Mouse (Mus musculus) lung, embryonic 15.5 days (tissue): Measurements from ENCODE around the gene Zbp1. TPM values are rescaled to one million over a fixed set of nuclear protein-coding genes. Genes with fewer than 3 reads are reported as not detected.

ENCODE experiments used
- ATAC-seq: fragments of 200-750 bp; cut with Nextera tagmentation; 2 replicates; pipeline ENCODE4 v1.8.0; 2017; ENCODE audit warnings: moderate number of reproducible peaks, borderline replicate concordance; ENCODE audit not compliant: low FRiP score, low TSS enrichment; ENCODE audit errors: extremely low read depth
- H3K27ac ChIP-seq: fragments of 300-500 bp; sonication (generic); 2 replicates; pipeline ENCODE4 v1.5.1; 2015; ENCODE audit warnings: moderate library complexity, mild to moderate bottlenecking, inconsistent platforms
- H3K27me3 ChIP-seq: fragments of 300-500 bp; sonication (generic); 2 replicates; pipeline ENCODE4 v1.6.1; 2015; ENCODE audit warnings: inconsistent platforms
- H3K36me3 ChIP-seq: fragments of 300-500 bp; sonication (generic); 2 replicates; pipeline ENCODE4 v1.6.1; 2015; ENCODE audit warnings: inconsistent platforms
- H3K4me1 ChIP-seq: fragments of 300-500 bp; sonication (generic); 2 replicates; pipeline ENCODE4 v1.6.1; 2015; ENCODE audit warnings: inconsistent platforms
- H3K4me2 ChIP-seq: fragments of 300-500 bp; sonication (generic); 2 replicates; pipeline ENCODE4 v1.6.1; 2015; ENCODE audit warnings: inconsistent platforms, mild to moderate bottlenecking, moderate library complexity
- H3K4me3 ChIP-seq: fragments of 300-500 bp; sonication (generic); 2 replicates; pipeline ENCODE4 v1.5.1; 2015; ENCODE audit warnings: mild to moderate bottlenecking, inconsistent platforms
- H3K9ac ChIP-seq: fragments of 300-500 bp; sonication (generic); 2 replicates; pipeline ENCODE4 v1.6.1; 2015; ENCODE audit warnings: inconsistent platforms
- H3K9me3 ChIP-seq: fragments of 300-500 bp; sonication (generic); 2 replicates; pipeline ENCODE4 v1.6.1; 2016; ENCODE audit warnings: inconsistent platforms
- WGBS: fragments of 180-500 bp; shearing (Covaris S2); methylation state at CpG from one replicate; pipeline ENCODE4 v1.1.7; 2015; 5-methylcytosine and 5-hydroxymethylcytosine counted together
- polyA plus RNA-seq: library from polyadenylated mRNA; unstranded; fragments of >200 nt; fragmentation: Nextera tagmentation; extraction: Ambion mirVana; gene quantifications from 2 replicates; pipeline ENCODE4 v1.2.1, GENCODE M21; 2015

The Zbp1 gene
- polyA plus RNA-seq: 0.43 and 0.95 TPM in 2 replicates

DNA sequence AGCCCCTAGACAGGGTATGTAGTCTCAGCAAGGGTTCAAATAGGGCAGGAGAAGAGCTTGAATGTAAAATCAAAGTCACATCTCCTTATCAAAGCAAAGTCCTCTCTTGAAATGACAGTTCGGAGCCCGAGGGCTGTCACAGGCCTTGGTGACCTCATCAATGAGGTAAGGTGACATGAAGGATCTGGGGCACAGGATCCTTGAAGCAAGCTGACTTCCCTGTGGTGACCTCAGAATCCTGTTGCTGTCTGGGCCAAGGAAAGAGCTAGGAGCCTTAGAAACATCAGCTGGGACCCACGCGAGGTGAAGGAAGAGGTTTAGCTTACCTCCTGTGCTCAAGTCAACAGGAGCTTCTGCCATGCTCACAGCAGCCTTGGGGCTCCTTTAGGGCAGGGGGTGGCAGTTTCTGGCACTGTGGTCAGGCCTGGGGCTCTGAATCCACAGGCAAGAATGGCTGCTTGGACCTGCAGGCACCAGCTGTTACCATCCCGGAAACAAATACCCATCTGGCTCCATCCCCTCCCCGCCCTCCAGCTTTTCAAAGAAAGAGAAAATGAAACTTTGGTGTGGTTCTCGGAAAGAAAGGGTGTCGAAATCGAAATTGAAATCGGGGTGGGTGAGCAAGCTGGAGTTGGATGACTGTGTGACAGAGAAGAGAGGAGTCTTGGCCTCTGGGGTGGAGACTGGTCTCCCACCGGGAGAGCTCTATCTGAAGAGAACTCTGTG lies at the start of gene Zbp1:
Gene Zbp1, minus strand, starts transcription at position 508 of the 726 bp plus-strand sequence.
- 63% methylated on average over 11 of the region's 11 CpGs for WGBS
- Histone ChIP-seq H3K9me3 (no peaks in the 10 kb centered on the region), H3K4me3 (no peak within 1 kb of the TSS), H3K27me3 (no peaks in the 10 kb centered on the region), H3K36me3 (no peaks in the 10 kb centered on the region), H3K27ac (no peak within 1 kb of the TSS), H3K9ac (no peak within 1 kb of the TSS), H3K4me1 (no peaks in the 10 kb centered on the region), H3K4me2 (no peak within 1 kb of the TSS)
- no peak for ATAC-seq

DNA sequence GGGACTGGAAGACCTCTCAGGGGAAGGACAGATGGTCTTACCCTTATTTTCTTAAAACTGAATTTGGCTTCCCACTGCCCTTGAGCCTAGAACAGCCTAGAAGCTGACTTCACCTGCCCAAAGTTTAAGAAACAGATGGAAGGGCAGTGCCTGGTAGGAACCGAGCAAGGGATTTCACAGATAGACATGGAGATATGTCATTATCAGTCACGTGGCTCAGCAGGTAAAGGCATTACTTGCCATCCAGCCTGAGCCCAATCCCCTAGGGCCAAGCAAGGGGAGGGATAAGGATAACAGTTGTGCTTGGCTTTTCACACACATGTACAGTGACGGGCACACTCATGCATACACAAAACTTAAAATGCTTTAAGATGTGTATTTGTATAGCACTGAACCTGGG lies 48.8 kb upstream of the Zbp1 start:
- H3K4me2 ChIP-seq: no peak overlapping the region
- 75% methylated on average over 3 of the region's 3 CpGs for WGBS
- H3K4me1 ChIP-seq: peaks cover 68% of the 10 kb centered on the region
- H3K27me3 ChIP-seq: no peaks in the 10 kb centered on the region
- H3K9me3 ChIP-seq: no peaks in the 10 kb centered on the region
- no peak overlapping the region for H3K4me3 ChIP-seq
- no peaks in the 10 kb centered on the region for H3K36me3 ChIP-seq
- no peak overlapping the region for H3K9ac ChIP-seq
- no peak overlapping the region for H3K27ac ChIP-seq
- ATAC-seq: no peak

DNA sequence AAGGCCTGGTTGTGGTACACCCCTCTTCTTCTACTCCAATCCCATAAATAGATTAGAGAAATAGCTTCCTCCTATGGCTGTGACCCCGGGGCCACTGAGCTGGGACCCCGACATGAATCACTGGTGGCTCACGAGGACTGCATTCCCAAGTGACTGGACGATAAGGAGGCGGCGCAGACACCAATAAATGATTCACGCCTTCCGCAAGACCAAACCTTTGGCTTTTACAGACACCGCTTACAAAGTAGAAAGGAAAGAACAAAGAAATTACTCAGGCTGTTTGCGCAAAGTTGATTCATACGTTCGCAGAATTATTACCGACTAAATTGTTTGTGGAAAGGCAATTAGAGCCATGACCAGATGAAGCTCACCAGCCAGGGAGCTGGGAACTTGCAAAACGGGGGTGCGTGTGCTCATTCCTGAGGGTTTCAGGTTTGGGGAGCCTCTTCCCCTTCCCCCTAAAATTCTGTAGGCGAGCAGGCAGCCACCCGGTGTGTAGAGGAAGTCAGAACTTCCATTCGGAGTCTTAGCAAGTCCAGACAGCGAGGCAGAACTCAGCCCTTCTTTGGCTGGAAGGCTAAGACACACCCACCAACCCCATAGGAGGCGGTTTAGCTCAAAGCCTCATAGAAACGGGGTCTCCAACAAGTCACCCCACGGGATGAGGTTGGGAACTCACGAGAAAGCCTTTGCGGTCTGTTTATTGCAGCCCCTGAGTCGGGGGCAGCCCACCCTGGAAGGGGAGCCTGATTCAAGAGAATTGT lies 47.8 kb upstream of the Zbp1 start:
- ATAC-seq: no peak
- H3K9me3 ChIP-seq: no peaks in the 10 kb centered on the region
- 68% methylated on average over 25 of the region's 25 CpGs for WGBS
- no peak overlapping the region for H3K4me2 ChIP-seq
- no peaks in the 10 kb centered on the region for H3K36me3 ChIP-seq
- H3K27me3 ChIP-seq: no peaks in the 10 kb centered on the region
- H3K27ac ChIP-seq: no peak overlapping the region
- H3K9ac ChIP-seq: no peak overlapping the region
- H3K4me1 ChIP-seq: peaks cover 68% of the 10 kb centered on the region
- H3K4me3 ChIP-seq: no peak overlapping the region

DNA sequence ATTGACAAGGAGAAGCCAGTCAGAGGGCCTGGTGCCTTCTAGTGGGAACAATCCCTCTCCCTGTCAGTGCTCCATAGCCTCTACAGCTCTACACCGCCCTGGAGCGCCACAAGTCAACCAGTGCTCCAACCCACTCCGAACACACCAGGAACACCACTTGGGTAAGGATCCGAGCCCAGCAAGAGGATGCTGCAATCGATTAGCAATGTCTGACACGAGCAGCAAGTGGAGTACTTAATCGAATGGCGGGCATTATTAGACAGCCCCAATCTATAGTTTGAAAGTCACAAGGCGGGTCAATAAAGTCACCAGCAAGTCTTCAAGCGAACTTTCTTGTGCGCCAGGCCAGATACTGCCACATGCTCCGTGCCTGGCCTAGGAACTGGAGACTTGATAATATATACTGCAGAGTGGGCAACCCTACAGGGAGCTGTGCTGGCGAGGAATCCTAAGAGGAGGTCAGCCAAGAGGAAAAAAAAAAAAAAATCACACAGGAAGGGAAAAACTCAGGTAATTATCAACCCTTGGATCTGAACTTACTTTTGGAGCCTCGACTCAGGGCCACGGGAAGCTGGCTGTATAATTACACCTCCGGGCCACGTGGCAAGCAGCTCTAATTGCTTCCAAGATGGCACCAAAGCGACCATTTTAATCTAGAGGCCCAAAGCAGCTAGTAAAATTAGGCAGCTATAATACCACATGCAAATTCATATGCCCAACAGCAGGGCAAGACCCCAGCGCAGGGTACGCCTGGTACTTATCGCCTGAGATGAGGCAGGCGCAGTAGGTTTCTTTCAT lies 46.9 kb upstream of the Zbp1 start:
- Histone ChIP-seq H3K4me3 (no peak overlapping the region), H3K27ac (no peak overlapping the region), H3K4me1 (peaks cover 70% of the 10 kb centered on the region), H3K9me3 (no peaks in the 10 kb centered on the region), H3K36me3 (no peaks in the 10 kb centered on the region), H3K27me3 (no peaks in the 10 kb centered on the region), H3K4me2 (no peak overlapping the region), H3K9ac (no peak overlapping the region)
- 86% methylated on average over 22 of the region's 22 CpGs for WGBS
- no peak for ATAC-seq

DNA sequence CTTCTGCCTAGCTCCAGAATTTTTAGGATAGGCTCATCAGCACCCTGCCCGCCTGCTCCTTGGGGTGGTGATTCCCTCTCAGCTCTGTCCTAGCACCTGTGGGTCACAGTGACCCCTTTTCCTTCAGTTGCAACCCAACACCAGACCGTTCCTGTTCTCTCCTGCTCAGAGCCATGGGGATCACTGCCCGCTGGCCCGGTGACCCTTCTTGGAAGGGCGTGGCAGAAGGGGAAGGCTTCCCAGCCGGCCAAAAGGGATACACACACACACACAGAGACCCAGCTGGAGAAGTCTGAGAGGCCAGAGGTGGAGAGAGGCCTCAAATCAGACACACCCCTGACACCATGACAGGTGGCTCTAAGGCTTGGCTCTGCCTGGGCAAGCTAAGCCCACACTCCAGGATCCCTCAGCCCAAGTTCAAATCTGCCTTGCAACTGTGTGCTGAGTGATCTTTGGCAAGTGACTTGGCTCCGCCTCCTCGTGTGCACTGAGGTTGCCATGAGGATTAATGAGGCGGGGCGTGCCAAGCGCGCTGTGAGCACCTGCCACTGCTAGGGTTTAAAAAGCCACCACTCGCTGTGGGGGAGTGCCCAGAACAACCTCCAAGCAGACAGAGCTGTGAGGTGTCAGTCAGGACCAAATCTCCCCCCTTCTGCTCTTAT lies 45.9 kb upstream of the Zbp1 start:
- Histone ChIP-seq H3K4me1 (peaks cover 70% of the 10 kb centered on the region), H3K27me3 (no peaks in the 10 kb centered on the region), H3K27ac (no peak overlapping the region), H3K36me3 (no peaks in the 10 kb centered on the region), H3K9me3 (no peaks in the 10 kb centered on the region), H3K4me2 (no peak overlapping the region), H3K9ac (no peak overlapping the region), H3K4me3 (no peak overlapping the region)
- WGBS: 25% methylated on average over 13 of the region's 13 CpGs
- no peak; the same call in 1 of the 2 replicates for ATAC-seq

DNA sequence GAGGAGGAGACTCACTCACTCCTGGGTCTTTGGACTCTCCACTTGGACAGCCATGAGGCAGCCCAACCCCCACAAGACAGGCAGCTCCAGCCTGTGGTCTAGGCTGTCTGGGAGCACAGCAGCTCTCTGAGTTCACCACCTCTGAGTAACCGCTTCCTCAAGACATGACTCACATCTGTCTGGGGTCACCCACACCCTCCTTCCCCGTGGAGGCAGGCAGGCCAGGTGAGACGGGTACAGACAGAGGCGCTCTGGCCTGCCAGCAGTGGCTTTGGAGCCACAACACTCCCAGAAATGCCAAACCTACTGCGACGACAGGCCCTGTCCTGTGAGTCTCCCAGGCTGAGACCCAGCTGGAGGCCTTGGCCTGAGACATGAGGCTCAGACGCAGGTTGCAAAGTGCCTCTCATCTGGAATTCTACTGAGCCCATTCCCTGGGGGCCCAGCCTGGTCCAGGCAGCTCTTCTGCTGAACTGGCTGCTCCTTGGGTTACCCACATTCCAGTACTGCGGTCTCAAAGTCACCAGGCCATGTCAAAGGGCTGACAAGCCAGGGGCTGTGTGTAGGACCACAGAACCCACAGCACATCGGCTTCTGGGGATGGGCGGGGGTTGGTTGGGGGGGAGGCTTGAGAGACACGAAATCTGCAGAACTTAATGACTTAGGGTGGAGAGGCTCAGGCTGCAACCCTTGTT lies 45.1 kb upstream of the Zbp1 start:
- 58% methylated on average over 11 of the region's 11 CpGs for WGBS
- Histone ChIP-seq H3K4me2 (no peak overlapping the region), H3K9ac (no peak overlapping the region), H3K4me1 (peaks cover 76% of the 10 kb centered on the region), H3K27me3 (no peaks in the 10 kb centered on the region), H3K4me3 (no peak overlapping the region), H3K27ac (no peak overlapping the region), H3K9me3 (no peaks in the 10 kb centered on the region), H3K36me3 (no peaks in the 10 kb centered on the region)
- 0 out of 2 replicates have a peak, but pooled peaks have one; percentile 10 for ATAC-seq

DNA sequence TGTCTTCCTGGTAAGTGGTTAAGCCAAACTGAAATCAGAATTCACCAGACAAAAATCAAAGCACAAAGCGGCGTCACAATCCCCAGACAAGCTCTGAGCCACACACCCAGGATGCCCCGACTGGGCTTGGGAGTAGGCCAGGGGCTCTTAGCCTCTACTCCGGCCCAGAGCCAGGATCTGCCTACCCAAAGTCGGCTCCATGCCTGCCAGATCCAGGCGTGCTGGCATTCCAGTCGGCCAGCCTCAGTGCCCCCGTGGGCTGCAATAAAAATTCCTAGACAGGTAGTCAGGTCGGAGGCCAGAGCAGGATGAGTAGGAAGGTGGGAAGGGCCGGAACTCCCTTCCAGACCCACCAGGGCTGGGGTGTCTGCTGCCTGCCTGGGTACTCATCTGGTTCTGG lies 42.8 kb upstream of the Zbp1 start:
- Histone ChIP-seq H3K27me3 (no peaks in the 10 kb centered on the region), H3K4me2 (no peak overlapping the region), H3K4me3 (no peak overlapping the region), H3K4me1 (peaks cover 92% of the 10 kb centered on the region), H3K9ac (no peak overlapping the region), H3K27ac (peak overlapping the region; percentile 26; the same call in 1 of the 2 replicates), H3K36me3 (no peaks in the 10 kb centered on the region), H3K9me3 (no peaks in the 10 kb centered on the region)
- ATAC-seq: no peak
- 61% methylated on average over 10 of the region's 10 CpGs for WGBS

DNA sequence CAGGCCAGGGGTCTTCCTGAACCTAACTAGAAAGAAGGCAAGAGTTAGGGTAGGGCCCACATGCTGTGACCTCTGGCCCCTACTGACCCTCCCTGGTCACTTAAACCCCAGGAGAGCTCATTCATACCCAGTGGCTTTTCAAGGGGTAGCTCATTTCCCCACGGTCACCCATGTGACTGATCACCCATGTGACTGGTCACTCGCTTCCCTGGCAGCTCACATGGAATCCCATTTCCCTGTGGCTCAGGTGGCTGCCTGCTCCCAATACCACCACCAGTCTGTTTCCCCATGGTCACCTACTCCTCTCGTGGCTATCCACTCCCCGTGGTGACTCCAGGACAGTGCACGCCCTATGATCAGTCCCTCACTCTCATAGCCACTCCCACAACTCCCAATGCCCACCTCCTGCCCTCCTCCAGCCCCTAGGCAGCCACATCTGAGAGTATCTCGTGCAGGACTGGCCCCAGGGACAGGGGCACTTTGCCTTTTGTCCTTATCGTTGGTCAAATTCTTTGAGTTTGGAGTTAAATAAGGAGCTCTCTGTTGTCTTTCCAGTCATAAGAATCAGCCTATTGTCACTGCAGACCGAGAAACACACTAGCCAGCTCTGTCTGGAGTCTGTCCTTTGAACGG lies 39.9 kb upstream of the Zbp1 start:
- peak overlapping the region; percentile 81 for H3K27ac ChIP-seq
- no peaks in the 10 kb centered on the region for H3K27me3 ChIP-seq
- 49% methylated on average over 9 of the region's 9 CpGs for WGBS
- no peaks in the 10 kb centered on the region for H3K9me3 ChIP-seq
- no peaks in the 10 kb centered on the region for H3K36me3 ChIP-seq
- ATAC-seq: no peak
- no peak overlapping the region for H3K4me3 ChIP-seq
- peaks cover 100% of the 10 kb centered on the region for H3K4me1 ChIP-seq
- H3K9ac ChIP-seq: no peak overlapping the region
- H3K4me2 ChIP-seq: no peak overlapping the region

DNA sequence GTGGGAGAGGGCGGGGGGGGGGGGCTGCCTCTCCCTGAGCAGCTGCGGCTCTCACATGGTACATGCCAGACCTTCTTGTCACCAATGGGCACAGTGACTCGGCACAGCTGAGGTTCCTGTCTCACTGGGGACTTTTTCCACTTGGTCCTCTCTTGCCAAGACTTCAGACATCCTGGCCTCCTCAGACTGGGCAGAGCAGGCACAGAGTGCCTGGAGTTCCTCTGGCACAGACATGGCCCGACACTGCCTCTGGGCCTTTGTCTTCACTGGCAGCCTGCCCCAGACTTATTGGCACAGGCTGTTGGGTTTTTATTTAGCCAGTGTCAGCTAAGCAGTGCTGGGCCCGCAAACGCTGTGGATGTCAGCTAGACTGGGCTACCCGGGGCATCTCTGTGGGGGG lies 38.9 kb upstream of the Zbp1 start:
- peaks cover 99% of the 10 kb centered on the region for H3K4me1 ChIP-seq
- 18% methylated on average over 7 of the region's 7 CpGs for WGBS

DNA sequence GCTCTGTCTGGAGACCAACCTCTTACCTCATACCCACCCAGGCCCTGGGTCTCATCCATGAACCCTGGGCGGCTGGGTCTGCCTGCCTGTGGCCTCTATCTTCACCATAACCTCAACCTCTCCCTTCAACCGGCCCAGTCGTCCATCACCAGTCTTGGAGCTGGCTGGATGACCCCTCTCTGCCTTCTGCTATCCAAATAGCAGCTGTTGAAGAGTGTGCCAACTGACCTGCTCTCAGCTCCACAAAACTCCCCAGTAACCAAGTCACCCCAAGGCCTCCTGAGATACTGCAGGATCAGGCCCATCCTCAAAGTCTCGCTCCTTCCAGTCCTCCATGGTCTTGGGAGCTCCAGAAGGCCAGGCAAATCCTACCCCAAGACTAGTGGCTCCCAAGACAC lies 37.8 kb upstream of the Zbp1 start:
- Histone ChIP-seq H3K9me3 (no peaks in the 10 kb centered on the region), H3K27ac (peak overlapping the region; percentile 81), H3K4me1 (peaks cover 98% of the 10 kb centered on the region), H3K27me3 (no peaks in the 10 kb centered on the region), H3K4me3 (no peak overlapping the region), H3K36me3 (no peaks in the 10 kb centered on the region), H3K4me2 (no peak overlapping the region), H3K9ac (no peak overlapping the region)
- WGBS: 47% methylated on average over 4 of the region's 4 CpGs
- ATAC-seq: no peak

More for the DNA sequence above, 38.9 kb upstream of the Zbp1 start:
- Histone ChIP-seq H3K36me3 (no peaks in the 10 kb centered on the region), H3K27me3 (no peaks in the 10 kb centered on the region), H3K9me3 (no peaks in the 10 kb centered on the region), H3K4me2 (no peak overlapping the region), H3K4me3 (no peak overlapping the region), H3K27ac (peak overlapping the region; percentile 81), H3K9ac (no peak overlapping the region)
- no peak for ATAC-seq
